Mouse (Mus musculus): ENCODE measurements around the gene Gm3435. TPM values are rescaled to one million over a fixed set of nuclear protein-coding genes. Genes with fewer than 3 reads are reported as not detected.

Gene Gm3435
- polyA plus RNA-seq, 1 experiment from 2014 or later: 2.7 TPM

- Histone ChIP-seq H3K4me1 (ENCODE audit: control insufficient read depth, insufficient read depth, low read length) (0 out of 2 replicates have a peak, but pooled peaks cover 4% of the 10 kb centered on the region), H3K27ac (replicated peaks; ENCODE audit: low read depth, low read length) (no peak overlapping the region), H3K4me2 (ENCODE audit: low read depth, low read length) (no peak overlapping the region), H3K9me3 (ENCODE audit: control insufficient read depth, low read length) (no peaks in the 10 kb centered on the region), H3K36me3 (ENCODE audit: control insufficient read depth, insufficient read depth, low read length) (0 out of 2 replicates have a peak, but pooled peaks cover 6% of the 10 kb centered on the region), H3K27me3 (replicated peaks; ENCODE audit: control insufficient read depth, insufficient read depth, low read length) (no peaks in the 10 kb centered on the region), H3K4me3 (ENCODE audit: low read depth, low read length) (no peak overlapping the region), H3K9ac (ENCODE audit: low read depth, low read length) (no peak overlapping the region)
- ATAC-seq (ENCODE audit: low read depth) (no peak), DNase-seq (ENCODE audit: low spot score) (no peak)
- WGBS: 48% methylated on average over 8 of the region's 8 CpGs
Observed at GRCm38 (mm10) chr17:15068040-15068792, 58.2 kb downstream of the Gm3435 start.

GRCm38 (mm10) chr17:15069124-15069523, 59.1 kb downstream of the Gm3435 start:
- Histone ChIP-seq H3K9ac (ENCODE audit: low read depth, low read length) (no peak overlapping the region), H3K4me1 (ENCODE audit: control insufficient read depth, insufficient read depth, low read length) (0 out of 2 replicates have a peak, but pooled peaks cover 4% of the 10 kb centered on the region), H3K27ac (replicated peaks; ENCODE audit: low read depth, low read length) (no peak overlapping the region), H3K27me3 (replicated peaks; ENCODE audit: control insufficient read depth, insufficient read depth, low read length) (no peaks in the 10 kb centered on the region), H3K9me3 (ENCODE audit: control insufficient read depth, low read length) (no peaks in the 10 kb centered on the region), H3K36me3 (ENCODE audit: control insufficient read depth, insufficient read depth, low read length) (no peaks in the 10 kb centered on the region), H3K4me3 (ENCODE audit: low read depth, low read length) (no peak overlapping the region), H3K4me2 (ENCODE audit: low read depth, low read length) (no peak overlapping the region)
- 62% methylated on average over 2 of the region's 2 CpGs for WGBS
- ATAC-seq (ENCODE audit: low read depth) (no peak), DNase-seq (ENCODE audit: low spot score) (no peak)

Other genes starting within 250 kb of the Gm3435 start
- 6.6 and 8.3 TPM in 2 replicates for gene Wdr27, start 67.0 kb upstream of the Gm3435 start, polyA plus RNA-seq (2014; fragmentation: Nextera tagmentation; extraction: Ambion mirVana)
- gene 1600012H06Rik, start 67.0 kb upstream of the Gm3435 start, polyA plus RNA-seq (2014; fragmentation: Nextera tagmentation; extraction: Ambion mirVana): 45.0 and 45.9 TPM in 2 replicates
- 50.5 and 52.0 TPM in 2 replicates for gene Phf10, start 48.9 kb upstream of the Gm3435 start, polyA plus RNA-seq (2014; fragmentation: Nextera tagmentation; extraction: Ambion mirVana)
- 5.3 and 6.0 TPM in 2 replicates for gene 9030025P20Rik, start 31.7 kb upstream of the Gm3435 start, polyA plus RNA-seq (2014; fragmentation: Nextera tagmentation; extraction: Ambion mirVana)
- 1.2 and 3.7 TPM in 2 replicates for gene Gm3417, start 31.4 kb upstream of the Gm3435 start, polyA plus RNA-seq (2014; fragmentation: Nextera tagmentation; extraction: Ambion mirVana)
- 49.7 and 54.8 TPM in 2 replicates for gene Ermard, start 31.0 kb downstream of the Gm3435 start, polyA plus RNA-seq (2014; fragmentation: Nextera tagmentation; extraction: Ambion mirVana)
- not detected in 2 replicates for gene Tcte3, start 31.3 kb downstream of the Gm3435 start, polyA plus RNA-seq (2014; fragmentation: Nextera tagmentation; extraction: Ambion mirVana)
- gene Gm3448, start 31.4 kb downstream of the Gm3435 start, polyA plus RNA-seq (2014; fragmentation: Nextera tagmentation; extraction: Ambion mirVana): 2.4 and 2.8 TPM in 2 replicates